Mouse (Mus musculus) liver, adult 10 weeks (tissue): ENCODE data around the gene Krt39. TPM values are rescaled to one million over a fixed set of nuclear protein-coding genes. Genes with fewer than 3 reads are reported as not detected.

Source experiments
- polyA plus RNA-seq: library from polyadenylated mRNA; stranded (reverse); fragments of 350-450 nt; fragmentation: Illumina TruSeq; extraction: RNeasy Lipid Tissue Mini Kit (QIAGEN cat#74804); gene quantifications from one replicate; pipeline ENCODE4 v1.2.3, GENCODE M21; 2014; ENCODE audit warnings: low read depth, low replicate concordance

Gene Krt39
- not detected for polyA plus RNA-seq

DNA sequence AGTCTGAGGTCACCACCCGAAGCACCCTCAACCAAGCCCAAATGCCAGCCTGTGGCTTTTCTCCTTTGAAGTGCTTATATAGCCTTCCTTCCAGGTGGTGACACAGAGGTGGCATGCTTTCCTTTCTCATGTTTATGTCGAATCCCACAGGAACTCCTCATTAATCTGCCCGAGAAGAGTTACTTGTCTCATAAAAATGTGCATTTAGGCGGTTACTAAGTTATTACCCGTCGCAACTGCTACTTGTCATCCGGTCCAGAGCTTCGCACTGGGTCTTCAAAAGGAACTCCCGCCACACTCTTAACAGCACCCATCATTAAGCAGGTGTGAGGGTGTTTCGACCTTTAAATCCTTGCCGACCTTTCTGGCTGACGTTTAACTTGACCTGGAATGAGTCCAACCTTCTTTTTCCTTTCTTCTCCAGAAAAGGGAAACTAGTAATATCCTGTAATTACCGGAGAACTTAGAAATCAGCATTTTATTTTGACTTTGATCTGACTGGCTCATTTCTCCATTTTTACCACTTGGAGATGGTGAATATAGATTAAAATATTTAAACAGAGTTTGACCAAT is at the start of gene Krt39:
Gene Krt39, minus strand, starts transcription at position 51 of the 573 bp plus-strand sequence.

DNA sequence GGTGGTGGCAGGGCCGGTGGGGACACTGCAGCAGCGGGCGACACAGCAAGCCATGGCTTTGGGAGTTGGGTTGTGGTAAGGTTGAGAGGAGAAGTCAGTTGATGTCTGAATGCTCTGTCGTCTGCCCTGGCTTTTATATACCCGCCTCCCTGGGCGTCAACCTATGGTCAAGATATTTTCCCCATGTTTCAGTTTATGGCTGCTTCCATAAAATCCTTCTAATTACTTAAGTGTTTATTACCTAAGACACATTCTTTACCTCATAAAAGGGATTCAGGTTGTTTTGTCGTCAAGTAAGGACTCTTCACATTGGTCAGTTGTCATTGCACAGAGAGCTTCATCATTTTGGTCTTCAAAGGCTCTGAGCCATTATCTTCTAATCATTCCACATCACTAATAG is 45.4 kb upstream of the Krt39 start, which contains the start of gene Krtap3-1:
Gene Krtap3-1, minus strand, starts transcription at position 101 of the 400 bp plus-strand sequence.

DNA sequence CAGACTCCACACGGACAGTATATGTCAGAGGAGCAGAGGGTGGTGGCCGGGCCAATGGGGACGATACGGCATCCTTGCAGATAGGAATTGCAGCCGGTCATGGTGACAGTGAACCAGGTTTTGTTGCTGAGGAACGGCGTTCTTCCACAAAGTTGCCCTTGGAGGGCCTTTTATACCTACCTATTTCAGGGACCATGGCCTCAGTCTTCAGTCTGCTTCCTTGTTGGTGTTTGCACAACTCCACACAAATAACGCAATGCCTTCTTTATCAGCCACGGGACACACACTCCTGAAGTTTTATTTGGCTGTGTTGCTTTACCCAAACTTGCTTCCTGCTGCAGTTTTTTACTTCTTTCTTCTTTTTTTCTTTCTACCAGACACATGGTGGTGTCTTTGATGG is 38.2 kb upstream of the Krt39 start, which contains the start of gene Gm11939:
Gene Gm11939, minus strand, starts transcription at position 101 of the 400 bp plus-strand sequence.

DNA sequence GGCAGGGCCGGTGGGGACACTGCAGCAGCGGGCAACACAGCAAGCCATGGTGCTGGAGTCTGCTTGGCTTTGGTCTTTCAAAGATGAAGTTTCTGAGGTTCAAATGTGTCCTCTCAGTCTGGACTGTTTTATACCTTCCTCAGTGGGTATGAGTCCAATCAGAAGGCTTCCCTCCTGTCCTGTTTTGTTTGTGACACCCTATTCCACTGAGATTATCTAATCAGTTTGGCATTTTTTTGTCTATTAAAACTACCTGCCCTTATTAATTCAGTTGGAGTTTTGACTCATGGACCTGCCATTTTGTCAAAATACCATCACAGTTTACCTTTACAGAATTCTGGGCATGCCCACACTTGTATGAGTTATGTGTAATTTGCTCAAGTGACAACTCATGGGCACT is 35.6 kb upstream of the Krt39 start, which contains the start of gene Krtap3-2:
Gene Krtap3-2, minus strand, starts transcription at position 101 of the 400 bp plus-strand sequence.

DNA sequence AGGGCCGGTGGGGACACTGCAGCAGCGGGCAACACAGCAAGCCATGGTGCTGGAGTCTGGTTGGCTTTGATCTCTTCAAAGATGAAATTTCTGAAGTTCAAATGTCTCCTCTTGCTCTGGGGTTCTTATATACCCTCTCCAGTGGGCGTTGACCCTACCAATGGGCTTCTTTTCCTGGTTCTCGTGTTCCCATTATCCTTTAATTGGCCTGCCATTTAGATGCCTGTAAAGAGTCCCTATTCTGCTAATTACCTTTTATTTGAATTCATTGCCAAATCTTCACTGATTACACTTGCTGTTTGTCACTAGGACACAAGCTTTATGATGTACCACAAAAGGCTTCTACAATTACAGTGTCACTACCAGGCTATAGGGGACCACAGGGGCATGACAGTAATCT is 29.6 kb upstream of the Krt39 start, which contains the start of gene Krtap3-3:
Gene Krtap3-3, minus strand, starts transcription at position 101 of the 400 bp plus-strand sequence.

DNA sequence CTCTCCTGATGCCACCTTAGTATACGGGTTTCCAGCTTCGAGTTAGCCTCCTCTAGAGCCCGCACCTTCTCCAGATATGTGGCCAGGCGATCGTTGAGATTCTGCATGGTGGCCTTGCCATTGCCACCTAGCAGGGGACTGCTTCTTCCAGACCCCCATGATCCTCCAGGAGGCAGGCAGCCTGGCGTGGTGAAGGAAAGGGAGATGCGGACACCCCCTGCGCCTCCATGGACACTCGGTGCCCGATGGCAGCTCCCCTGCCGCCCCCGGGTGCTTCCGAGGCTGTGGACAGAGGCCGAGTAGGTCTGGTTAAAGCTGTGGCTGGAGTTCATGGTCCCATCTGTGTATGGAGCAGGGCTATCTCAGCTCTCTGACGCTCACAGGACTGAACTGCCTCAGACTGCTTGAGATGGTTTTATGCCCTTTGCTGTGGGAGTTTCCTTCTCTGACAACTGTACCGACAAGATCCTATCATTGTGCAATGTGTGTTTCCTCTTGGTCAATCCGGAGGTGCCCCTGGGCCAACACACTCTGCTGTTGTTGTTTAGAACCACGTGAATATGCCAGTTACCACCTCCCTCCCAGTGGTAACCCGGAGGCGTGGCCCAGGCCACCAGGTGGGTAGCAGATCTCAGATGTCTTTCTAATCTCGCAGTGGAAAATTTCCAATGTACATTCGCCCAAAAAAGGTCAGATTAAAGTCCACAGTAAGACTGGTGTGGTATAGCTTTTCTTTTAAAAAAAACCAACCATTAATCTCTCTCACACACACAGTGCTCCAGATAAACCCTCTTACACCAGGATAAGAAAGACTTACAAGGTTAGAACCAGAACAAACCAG is 28.2 kb downstream of the Krt39 start, which contains the start of gene Krt23:
Gene Krt23, minus strand, starts transcription at position 405 of the 841 bp plus-strand sequence.

Other genes with a start within 250 kb of the Krt39 start
- gene Krt24, start 236.1 kb downstream of the Krt39 start, polyA plus RNA-seq, result not detected
- not detected for gene Krt25, start 198.4 kb downstream of the Krt39 start, polyA plus RNA-seq
- gene Krt26, start 183.4 kb downstream of the Krt39 start, polyA plus RNA-seq, result not detected
- gene Krt27, start 170.2 kb downstream of the Krt39 start, polyA plus RNA-seq, result not detected
- gene Krt28, start 146.4 kb downstream of the Krt39 start, polyA plus RNA-seq, result not detected
- 6.3 TPM for gene Krt10, start 132.0 kb downstream of the Krt39 start, polyA plus RNA-seq
- not detected for gene Krt12, start 99.1 kb downstream of the Krt39 start, polyA plus RNA-seq
- not detected for gene Krt20, start 83.2 kb downstream of the Krt39 start, polyA plus RNA-seq
- 2.0 TPM for gene Krt23, start 28.2 kb downstream of the Krt39 start, polyA plus RNA-seq
- gene Krt40, start 21.8 kb upstream of the Krt39 start, polyA plus RNA-seq, result not detected
- not detected for gene Krtap3-3, start 29.5 kb upstream of the Krt39 start, polyA plus RNA-seq
- not detected for gene Krtap3-2, start 35.5 kb upstream of the Krt39 start, polyA plus RNA-seq
- gene Gm11939, start 38.1 kb upstream of the Krt39 start, polyA plus RNA-seq, result not detected
- gene Krtap3-1, start 45.3 kb upstream of the Krt39 start, polyA plus RNA-seq, result not detected
- gene Krtap1-5, start 59.7 kb upstream of the Krt39 start, polyA plus RNA-seq, result not detected
- not detected for gene Krtap1-4, start 62.3 kb upstream of the Krt39 start, polyA plus RNA-seq
- gene Krtap1-3, start 70.0 kb upstream of the Krt39 start, polyA plus RNA-seq, result not detected
- gene Krtap9-3, start 76.8 kb upstream of the Krt39 start, polyA plus RNA-seq, result not detected
- gene Gm11938, start 82.0 kb upstream of the Krt39 start, polyA plus RNA-seq, result not detected
- not detected for gene Gm11937, start 88.9 kb upstream of the Krt39 start, polyA plus RNA-seq
- not detected for gene Krtap2-4, start 93.5 kb upstream of the Krt39 start, polyA plus RNA-seq
- gene Gm11562, start 99.1 kb upstream of the Krt39 start, polyA plus RNA-seq, result not detected
- gene Krtap4-1, start 106.9 kb upstream of the Krt39 start, polyA plus RNA-seq, result not detected
- not detected for gene Krtap4-2, start 113.7 kb upstream of the Krt39 start, polyA plus RNA-seq
- not detected for gene Krtap4-7, start 122.8 kb upstream of the Krt39 start, polyA plus RNA-seq
- gene Gm11555, start 128.9 kb upstream of the Krt39 start, polyA plus RNA-seq, result not detected
- gene Gm11563, start 137.6 kb upstream of the Krt39 start, polyA plus RNA-seq, result not detected
- not detected for gene Krtap4-6, start 144.6 kb upstream of the Krt39 start, polyA plus RNA-seq
- gene Gm14190, start 169.4 kb upstream of the Krt39 start, polyA plus RNA-seq, result not detected
- not detected for gene Gm14180, start 213.0 kb upstream of the Krt39 start, polyA plus RNA-seq